Mouse (Mus musculus) G1E-ER4 (cell line): Measurements from ENCODE around the gene Krtap8-1. TPM values are rescaled to one million over a fixed set of nuclear protein-coding genes. Genes with fewer than 3 reads are reported as not detected.

Experiments used
- GATA1 ChIP-seq: IDR thresholded peaks from one replicate; pipeline ENCODE4 v1.8.0; 2012; ENCODE audit warnings: low read length, inconsistent platforms
- polyA plus RNA-seq: library from polyadenylated mRNA; stranded (reverse); fragments of >175 nt; gene quantifications from 2 replicates; pipeline ENCODE4 v1.2.3, GENCODE M21; 2012

The Krtap8-1 gene
- not detected in 2 replicates for polyA plus RNA-seq

DNA sequence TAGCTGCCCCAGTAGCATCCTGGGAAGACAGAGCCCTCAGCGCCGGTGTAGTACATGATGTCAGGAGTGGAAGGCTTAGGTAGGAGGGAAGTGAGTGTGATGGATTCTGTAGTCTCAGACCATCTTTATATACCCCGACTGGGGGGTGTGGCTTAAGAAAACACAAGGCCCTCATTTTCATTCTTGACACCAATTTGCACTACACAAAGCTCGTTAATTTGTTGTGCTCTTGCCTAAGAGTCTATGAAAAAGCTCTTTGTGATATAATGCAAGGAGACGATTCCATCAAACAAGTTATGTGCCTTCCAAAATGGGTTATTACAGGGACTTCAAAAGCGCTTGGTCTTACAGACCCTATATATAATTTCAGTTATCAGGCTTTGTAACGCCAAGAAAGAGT lies at the start of gene Krtap8-1:
TSS of gene Krtap8-1 (minus strand) at position 101 of the 400 bp plus-strand sequence.
- no peak for TF ChIP-seq GATA1

DNA sequence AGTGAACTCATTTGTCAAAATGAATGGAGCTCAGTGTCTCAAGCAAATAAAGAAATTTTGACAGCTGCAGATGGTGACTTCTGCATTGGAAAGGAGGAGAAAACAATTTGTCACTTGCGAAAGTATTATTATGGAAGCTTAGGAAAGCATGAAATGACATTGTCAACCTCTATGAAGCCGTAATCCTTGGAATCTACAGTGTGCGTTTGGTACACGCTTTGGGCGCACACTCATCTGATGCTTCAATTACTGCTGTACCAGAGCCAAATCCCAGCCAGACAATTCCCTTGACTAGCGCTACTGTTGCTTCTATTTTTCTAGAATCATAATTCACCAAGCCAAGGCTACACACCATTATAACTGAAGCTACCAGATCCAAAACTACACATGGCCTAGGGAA lies 49.6 kb upstream of the Krtap8-1 start:
- no peak for TF ChIP-seq GATA1

DNA sequence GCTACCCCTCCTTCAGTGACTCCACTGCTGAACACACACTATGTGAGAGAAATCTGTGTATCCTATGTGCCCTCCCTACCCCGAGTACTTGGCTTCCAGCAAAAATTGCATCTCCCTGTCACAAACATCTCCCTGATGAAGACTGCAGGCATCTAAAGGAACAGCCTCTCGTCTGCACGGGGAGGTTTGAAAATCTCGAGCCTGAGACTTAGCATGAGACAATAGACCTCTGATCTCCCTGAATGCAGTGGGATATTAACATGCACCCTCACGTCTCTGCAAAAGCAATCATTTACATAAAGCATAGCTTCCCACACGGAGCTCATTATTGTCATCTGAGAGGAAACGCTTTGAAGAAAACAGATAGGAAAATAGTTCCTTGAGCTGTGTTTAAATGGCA lies 42.8 kb upstream of the Krtap8-1 start:
- TF ChIP-seq GATA1: no peak

DNA sequence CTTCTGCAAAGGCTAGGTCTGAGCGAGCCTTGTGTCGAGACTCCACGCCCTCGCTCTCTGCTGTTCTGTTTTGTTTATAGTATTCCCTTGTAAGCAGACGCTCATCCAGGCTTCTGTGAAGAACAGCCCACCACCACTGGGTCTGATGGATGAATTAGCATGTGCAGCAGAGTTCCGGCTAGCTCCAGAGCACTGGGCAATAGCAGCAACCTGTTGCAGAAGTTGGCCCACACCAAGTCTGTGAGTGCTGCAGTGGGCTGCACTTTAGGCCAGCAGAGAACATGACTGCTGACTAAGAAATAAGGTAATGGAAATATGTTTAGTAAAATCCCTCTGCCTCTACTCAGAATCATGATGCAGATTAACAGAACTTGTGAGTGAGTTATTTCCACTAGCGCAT lies 42.1 kb upstream of the Krtap8-1 start:
- no peak for TF ChIP-seq GATA1

DNA sequence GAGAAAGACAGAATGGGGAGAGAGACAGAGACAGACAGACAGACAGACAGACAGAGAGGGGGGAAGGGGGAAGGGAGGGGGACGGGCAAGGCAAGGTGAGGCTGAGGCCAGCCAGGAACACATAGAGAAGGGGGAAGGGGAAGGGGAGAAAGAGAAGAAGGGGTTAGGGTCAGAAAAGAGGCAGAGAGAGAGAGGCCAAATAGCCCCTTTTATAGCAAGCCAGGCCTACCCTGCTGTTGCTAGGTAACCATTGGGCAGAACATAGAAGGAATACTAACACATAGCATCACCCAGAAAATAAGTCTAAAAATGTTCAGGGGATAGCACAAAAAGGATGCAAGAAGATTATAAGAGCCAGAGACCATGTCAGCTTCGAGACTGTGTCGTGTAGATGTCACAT lies 40.6 kb upstream of the Krtap8-1 start:
- TF ChIP-seq GATA1: no peak

DNA sequence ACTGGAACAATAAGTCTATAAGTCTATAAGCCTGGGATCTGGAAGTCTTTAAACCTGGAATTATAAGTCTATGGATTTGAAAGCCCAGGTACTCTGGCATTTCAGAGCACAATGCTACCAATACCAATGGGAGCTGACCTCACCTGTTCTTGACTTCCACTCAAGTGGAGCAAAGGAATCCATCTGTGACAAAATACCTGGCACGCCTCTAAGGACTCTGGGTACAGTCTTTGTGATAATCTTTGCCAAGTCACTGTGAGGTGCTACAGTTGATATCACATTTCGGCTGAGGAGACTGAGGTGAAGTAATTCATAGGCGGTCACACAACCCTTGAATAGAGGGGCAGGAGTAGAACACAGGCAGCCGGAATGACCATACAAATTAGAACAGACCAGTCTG lies 33.2 kb upstream of the Krtap8-1 start:
- no peak for TF ChIP-seq GATA1

DNA sequence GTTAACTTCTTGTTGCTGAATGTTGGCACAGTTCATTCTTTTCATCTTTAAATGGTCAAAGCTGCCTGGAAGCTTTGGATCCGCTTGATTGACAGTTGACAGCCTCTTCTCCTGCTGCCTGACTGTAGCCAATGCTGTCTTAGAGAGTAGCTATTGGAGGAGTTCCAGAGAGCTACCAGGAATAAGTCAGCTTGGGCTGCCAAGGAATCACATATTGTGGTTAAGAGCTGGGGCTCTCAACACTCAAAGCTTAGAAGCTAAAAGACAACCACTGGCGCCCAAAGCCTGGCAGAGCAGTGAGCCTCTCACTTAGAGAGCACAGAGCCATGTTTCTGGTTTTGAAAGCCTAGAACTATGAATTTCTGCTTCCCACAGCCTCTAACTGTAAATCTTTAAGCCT lies 32.8 kb upstream of the Krtap8-1 start:
- TF ChIP-seq GATA1: no peak

DNA sequence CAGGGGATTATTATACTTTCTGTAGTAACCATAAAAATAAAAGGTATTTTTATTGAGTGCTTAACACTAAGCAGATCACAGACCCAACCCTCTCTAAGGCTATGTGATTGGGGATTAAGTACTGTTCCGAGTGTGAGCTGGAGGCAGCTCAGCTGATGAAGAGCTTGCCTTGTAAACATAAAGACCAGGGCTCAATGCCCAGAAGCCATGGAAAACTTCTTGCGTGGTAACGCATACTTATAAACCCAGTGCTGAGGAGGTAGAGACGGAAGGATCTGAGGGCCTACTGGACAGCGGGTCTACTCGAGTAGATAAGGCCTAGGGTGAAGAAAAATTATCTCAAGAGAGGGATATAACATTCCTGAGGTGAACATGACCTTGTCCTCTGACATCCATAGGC lies 32.3 kb upstream of the Krtap8-1 start:
- TF ChIP-seq GATA1: no peak

DNA sequence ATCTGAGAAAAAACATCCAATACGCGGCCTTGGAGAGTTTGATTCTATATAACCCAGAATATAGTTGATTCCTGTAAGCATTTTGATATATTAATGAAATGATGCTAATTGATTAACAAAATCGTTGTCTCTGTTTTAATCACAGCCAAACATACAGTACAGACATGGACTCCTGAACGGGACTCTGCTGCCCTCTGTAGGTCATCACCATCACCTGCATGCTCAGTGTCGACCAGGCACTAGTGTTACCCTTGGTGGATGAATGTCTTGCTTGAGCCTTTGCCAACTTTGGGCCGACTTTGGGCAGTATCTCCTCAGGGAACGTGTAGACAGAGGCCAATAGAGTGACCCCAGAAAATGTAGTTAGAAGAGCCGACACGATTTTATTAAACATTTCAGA lies 29.9 kb upstream of the Krtap8-1 start:
- TF ChIP-seq GATA1: no peak

DNA sequence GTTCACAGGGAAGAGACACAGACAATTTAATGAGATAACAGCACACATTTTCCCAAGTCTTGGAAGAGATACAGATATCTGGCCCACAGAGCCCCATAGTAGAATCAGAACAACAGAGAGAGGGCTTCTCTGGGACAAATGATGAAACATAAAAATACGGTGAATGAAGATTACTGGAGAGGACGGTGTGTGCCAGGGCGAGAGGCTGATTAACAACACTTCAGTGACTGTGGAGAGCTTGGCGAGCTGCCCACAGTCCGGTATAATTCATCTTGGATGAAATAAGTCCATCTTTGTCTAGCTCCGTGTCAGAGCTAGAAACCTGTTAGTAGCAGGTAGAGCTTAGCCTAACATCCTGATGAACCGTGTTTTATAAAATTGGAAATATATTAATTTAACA lies 25.7 kb upstream of the Krtap8-1 start:
- TF ChIP-seq GATA1: no peak

DNA sequence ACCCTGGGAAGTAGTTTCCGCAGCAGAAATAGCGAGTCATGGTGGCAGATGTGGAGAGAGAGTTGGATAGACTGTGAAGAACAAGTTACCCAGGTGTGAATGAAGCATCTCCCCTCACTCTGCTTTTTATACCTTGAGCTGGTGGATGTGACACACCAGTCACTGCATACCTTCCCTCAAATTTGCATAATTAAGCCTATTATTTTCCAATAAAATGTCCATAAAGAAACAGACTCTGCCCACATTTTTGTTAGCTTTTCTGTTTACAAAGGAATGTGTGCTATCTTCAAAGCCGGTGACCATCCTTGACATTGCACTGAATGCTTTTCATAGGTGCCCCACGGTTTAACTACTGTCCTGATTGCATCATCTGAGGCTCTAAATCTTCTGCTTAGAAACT lies 20.5 kb upstream of the Krtap8-1 start, which contains the start of gene Krtap7-1:
TSS of gene Krtap7-1 (minus strand) at position 101 of the 400 bp plus-strand sequence.
- TF ChIP-seq GATA1: no peak

DNA sequence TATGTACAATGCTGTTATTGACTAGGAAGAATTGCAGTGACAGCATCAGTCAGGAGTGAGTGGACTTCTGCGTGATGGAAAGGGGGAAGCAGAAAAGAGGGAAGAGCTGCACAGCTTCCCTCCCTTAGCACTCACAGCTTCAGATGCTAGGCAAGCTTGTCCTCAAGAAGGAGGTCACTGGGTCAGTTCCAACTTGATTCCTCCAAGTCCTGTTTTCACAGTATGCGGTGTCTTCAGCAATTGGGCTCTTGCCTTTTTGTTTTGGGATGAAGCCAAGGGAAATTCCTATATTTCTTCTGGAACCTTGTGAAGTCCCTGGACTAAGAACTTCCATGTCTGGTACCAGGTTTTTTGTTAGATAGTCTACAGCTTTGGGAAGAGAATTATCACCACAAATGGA lies 15.8 kb upstream of the Krtap8-1 start:
- TF ChIP-seq GATA1: no peak

DNA sequence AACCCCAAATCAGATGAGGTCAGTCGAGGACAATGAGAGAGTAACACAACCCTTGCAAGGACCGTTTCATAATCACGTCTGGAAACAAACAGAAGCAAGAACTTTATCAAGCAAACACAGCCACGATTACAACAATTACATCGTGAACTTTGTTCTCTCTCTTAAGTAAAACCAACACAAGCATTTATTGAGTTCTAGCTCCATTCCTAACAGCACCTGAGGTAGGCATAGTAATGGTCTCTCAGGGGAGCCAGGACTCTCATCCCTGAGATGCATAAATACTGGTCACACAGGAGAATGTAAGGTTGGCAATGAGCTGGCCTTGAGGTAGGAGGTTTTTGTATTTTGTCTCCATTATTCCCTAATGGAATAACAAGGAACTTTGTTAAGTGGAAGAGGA lies 14.1 kb upstream of the Krtap8-1 start:
- no peak for TF ChIP-seq GATA1

DNA sequence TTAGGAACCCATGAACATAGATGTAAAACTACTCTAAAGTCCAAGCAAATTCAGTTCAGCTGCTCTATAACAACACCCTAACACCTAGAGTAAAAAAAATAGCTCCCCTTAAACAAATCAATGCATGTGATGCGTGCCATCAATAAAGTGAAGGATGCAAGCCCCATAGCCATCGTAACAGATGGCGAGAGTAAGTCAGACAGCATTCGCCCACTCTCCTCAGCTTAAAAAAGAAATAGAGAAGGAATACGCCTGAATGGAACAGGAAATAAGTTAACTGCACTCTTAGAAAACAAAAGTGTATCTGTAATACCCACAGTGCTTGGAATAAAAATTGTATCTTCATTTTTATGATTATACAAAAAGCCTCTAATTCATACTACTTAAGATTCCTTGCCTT lies 9.2 kb upstream of the Krtap8-1 start:
- no peak for TF ChIP-seq GATA1

DNA sequence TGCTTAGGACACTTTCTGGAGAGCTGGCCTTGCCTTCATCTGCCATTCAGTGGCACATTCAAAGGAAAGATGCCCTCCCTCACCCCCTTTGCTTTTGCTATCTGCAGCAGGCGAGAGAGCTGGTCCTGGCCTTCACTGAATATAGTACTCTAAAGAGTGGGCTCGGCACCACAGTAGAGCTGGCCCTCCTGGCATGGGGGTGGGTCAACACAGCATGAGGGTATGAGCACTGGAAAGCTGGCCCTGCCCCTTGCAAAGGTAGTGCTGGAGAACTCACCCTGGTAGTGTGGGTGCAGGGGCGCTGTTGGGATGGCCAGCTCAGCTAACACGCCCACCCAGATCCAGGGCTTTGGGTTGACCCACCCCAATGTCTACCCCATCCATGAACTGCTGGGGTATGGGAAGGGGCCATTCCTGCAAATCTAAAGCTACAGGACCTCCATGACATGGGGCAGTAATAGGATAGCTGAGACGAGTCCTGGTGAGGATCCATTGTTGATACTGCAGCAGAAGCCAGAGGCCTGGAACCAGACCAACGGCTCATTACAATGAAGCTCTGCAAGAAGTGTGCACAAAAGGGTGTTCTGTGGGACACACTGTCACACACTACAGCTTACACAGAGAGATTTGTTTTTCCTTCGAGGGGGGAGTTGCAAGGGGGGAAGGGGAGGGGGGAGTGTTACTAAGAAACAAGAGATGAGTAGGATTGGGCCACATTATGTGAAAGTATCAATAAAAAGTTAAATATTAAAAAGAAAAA lies 7.8 kb upstream of the Krtap8-1 start:
- no peak for TF ChIP-seq GATA1

DNA sequence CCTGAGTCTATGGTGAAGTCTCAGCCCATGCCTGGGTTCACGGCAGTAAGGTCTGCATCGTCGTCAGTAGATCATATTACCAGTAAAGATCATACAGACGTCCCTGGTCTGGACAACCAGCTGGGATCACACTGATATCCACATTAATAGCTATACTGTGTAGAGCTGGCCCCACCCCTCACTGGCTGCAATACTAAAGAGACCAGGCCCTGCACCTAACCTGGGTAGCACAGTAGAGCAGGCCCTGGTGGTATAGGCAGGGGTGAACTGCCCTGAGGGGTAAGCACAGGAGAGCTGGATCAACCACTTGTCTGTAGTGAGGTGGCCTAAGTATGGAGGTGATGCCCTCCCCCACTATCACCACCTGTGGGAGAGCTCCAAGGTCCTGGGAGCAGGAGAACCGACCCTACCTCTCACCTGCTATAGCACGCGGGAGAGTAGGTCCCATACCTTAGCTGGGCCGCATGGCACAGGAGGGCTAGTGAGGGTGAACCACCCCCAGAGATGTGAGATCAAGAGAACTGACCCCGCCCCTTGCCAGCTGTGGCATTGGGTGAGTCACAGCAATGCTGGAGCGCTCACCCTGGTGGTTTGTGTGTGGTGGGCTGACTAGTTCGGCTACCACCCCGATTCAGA lies 10.0 kb downstream of the Krtap8-1 start:
- TF ChIP-seq GATA1: no peak

DNA sequence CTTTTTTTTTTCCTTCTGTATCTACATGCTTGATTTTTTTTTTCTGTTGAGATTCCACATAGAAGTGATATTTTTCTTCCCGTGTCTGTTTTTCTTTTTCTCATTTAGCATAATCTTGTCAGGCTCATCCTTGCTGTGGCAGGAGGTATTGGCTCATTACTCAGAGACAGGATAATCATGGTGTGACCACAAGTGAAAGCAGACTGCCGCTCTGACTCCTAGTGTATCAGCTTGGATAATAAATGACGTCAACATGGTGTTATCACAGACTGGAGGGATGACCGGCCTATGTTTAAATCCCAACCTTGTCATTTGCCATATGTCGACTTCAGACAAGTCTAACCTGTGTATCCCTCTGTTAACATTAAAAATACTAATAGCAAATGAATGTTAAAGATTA lies 26.6 kb downstream of the Krtap8-1 start:
- no peak for TF ChIP-seq GATA1

Other genes with a start within 250 kb of the Krtap8-1 start
- gene Krtap21-1, start 84.1 kb downstream of the Krtap8-1 start, polyA plus RNA-seq: not detected in 2 replicates
- gene Krtap6-2, start 67.8 kb downstream of the Krtap8-1 start, polyA plus RNA-seq: not detected in 2 replicates
- not detected in 2 replicates for gene Krtap7-1, start 20.4 kb upstream of the Krtap8-1 start, polyA plus RNA-seq
- gene Krtap11-1, start 83.2 kb upstream of the Krtap8-1 start, polyA plus RNA-seq: not detected in 2 replicates